Mouse (Mus musculus) hindbrain, embryonic 15.5 days (tissue): ENCODE results near the gene Ptprd. TPM values are rescaled to one million over a fixed set of nuclear protein-coding genes. Genes with fewer than 3 reads are reported as not detected.

Source experiments
- ATAC-seq: fragments of 200-750 bp; cut with Nextera tagmentation; 2 replicates; pipeline ENCODE4 v1.8.0; 2017; ENCODE audit warnings: low read depth, moderate number of reproducible peaks, moderate TSS enrichment; ENCODE audit not compliant: low FRiP score
- H3K27ac ChIP-seq: fragments of 300-500 bp; sonication (generic); replicated peaks from 2 replicates; pipeline ENCODE4 v1.5.1; 2015; ENCODE audit warnings: mild to moderate bottlenecking, inconsistent platforms
- H3K27me3 ChIP-seq: fragments of 300-500 bp; sonication (generic); 2 replicates; pipeline ENCODE4 v1.6.1; 2015; ENCODE audit warnings: control low read depth, inconsistent platforms
- H3K36me3 ChIP-seq: fragments of 300-500 bp; sonication (generic); 2 replicates; pipeline ENCODE4 v1.6.1; 2015; ENCODE audit warnings: control low read depth, inconsistent platforms
- H3K4me1 ChIP-seq: fragments of 300-500 bp; sonication (generic); replicated peaks from 2 replicates; pipeline ENCODE4 v1.6.1; 2015; ENCODE audit warnings: control low read depth, inconsistent platforms
- H3K4me2 ChIP-seq: fragments of 300-500 bp; sonication (generic); 2 replicates; pipeline ENCODE4 v1.6.1; 2015; ENCODE audit warnings: moderate library complexity, mild to moderate bottlenecking, inconsistent platforms
- H3K4me3 ChIP-seq: fragments of 300-500 bp; sonication (generic); 2 replicates; pipeline ENCODE4 v1.5.1; 2015; ENCODE audit warnings: mild to moderate bottlenecking, inconsistent platforms
- H3K9ac ChIP-seq: fragments of 300-500 bp; sonication (generic); 2 replicates; pipeline ENCODE4 v1.6.1; 2015; ENCODE audit warnings: inconsistent platforms
- H3K9me3 ChIP-seq: fragments of 300-500 bp; sonication (generic); 2 replicates; pipeline ENCODE4 v1.6.1; 2016; ENCODE audit warnings: control low read depth, inconsistent platforms
- WGBS: fragments of 180-500 bp; shearing (Covaris S2); methylation state at CpG from one replicate; pipeline ENCODE4 v1.1.7; 2015; 5-methylcytosine and 5-hydroxymethylcytosine counted together
- polyA plus RNA-seq: library from polyadenylated mRNA; unstranded; fragments of >200 nt; fragmentation: Nextera tagmentation; extraction: Ambion mirVana; gene quantifications from 2 replicates; pipeline ENCODE4 v1.2.1, GENCODE M21; 2015

The Ptprd gene
- polyA plus RNA-seq, result 78.2 and 80.8 TPM in 2 replicates

GRCm38 (mm10) chr4:78211529-78212494, at the start of gene Ptprd:
Gene Ptprd (minus strand): TSS chr4:78211961.
- ATAC-seq, result peak; percentile 94
- Histone ChIP-seq H3K4me2 (peak within 1 kb of the TSS; percentile 69), H3K4me1 (peaks cover 7% of the 10 kb centered on the region; the same call in 1 of the 2 replicates), H3K9me3 (no peaks in the 10 kb centered on the region), H3K4me3 (peak within 1 kb of the TSS; percentile 67), H3K27ac (peak within 1 kb of the TSS; percentile 81), H3K27me3 (no peaks in the 10 kb centered on the region), H3K36me3 (no peaks in the 10 kb centered on the region), H3K9ac (peak within 1 kb of the TSS; percentile 70)
- under 1% methylated on average over 63 of the region's 86 CpGs for WGBS

- 85% methylated on average over 2 of the region's 2 CpGs for WGBS
- H3K9ac ChIP-seq, result no peak overlapping the region
- no peak for ATAC-seq
These were observed 24.1 kb upstream of the Ptprd start for GRCm38 (mm10) chr4:78235820-78236219.

DNA sequence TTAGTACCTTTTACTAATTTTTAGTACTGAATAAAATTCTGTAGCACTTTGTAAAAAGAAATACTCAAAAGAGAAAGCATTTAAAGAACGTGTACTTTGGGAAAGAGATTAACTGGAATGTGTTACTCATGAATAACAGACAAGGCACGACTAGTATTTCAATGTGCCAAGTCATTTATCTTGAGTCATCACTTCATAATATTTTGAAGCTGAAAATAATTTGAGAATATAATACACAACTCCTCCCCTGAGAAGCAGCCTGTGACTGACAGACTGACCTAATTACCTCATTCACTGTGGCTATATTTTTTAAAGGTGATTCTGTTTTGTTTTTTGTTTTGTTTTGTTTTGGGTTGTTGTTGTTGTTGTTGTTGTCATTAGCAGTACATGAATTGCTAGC, 23.6 kb upstream of the Ptprd start:
- H3K4me3 ChIP-seq, result no peak overlapping the region
- no peak for ATAC-seq
- H3K9me3 ChIP-seq, result no peaks in the 10 kb centered on the region
- no peak overlapping the region for H3K27ac ChIP-seq
- H3K36me3 ChIP-seq, result no peaks in the 10 kb centered on the region
- H3K9ac ChIP-seq, result no peak overlapping the region
- 78% methylated on average over 2 of the region's 2 CpGs for WGBS
- H3K4me2 ChIP-seq, result no peak overlapping the region
- no peaks in the 10 kb centered on the region for H3K4me1 ChIP-seq
- H3K27me3 ChIP-seq, result no peaks in the 10 kb centered on the region

More at GRCm38 (mm10) chr4:78235820-78236219, 24.1 kb upstream of the Ptprd start:
- Histone ChIP-seq H3K36me3 (no peaks in the 10 kb centered on the region), H3K4me1 (no peaks in the 10 kb centered on the region), H3K4me2 (no peak overlapping the region), H3K27ac (no peak overlapping the region), H3K4me3 (no peak overlapping the region), H3K27me3 (no peaks in the 10 kb centered on the region), H3K9me3 (no peaks in the 10 kb centered on the region)

GRCm38 (mm10) chr4:78234681-78235080, 22.9 kb upstream of the Ptprd start:
- Histone ChIP-seq H3K27me3 (no peaks in the 10 kb centered on the region), H3K9me3 (no peaks in the 10 kb centered on the region), H3K4me1 (no peaks in the 10 kb centered on the region), H3K4me2 (no peak overlapping the region), H3K36me3 (no peaks in the 10 kb centered on the region), H3K9ac (no peak overlapping the region), H3K27ac (no peak overlapping the region), H3K4me3 (no peak overlapping the region)
- 73% methylated on average over 1 of the region's 1 CpGs for WGBS
- no peak for ATAC-seq

DNA sequence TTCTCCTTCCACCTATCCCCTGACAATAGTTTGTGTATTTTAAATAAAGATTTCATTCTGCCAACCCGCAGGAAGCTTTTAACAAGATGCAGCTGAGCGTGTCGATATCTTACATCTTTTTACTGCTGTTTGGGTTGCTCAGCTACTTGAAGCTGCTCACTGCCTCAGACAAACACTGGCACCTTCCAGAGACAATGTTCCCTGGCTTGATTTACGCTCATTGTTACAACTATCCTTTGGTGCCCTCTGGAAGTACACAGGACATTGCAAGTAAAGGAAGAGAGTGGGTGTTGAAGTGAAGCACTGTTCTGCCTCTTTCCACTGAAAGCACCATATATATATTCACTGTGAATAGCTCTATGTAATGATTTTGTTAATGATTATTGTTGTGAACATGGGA, 2.2 kb upstream of the Ptprd start:
- Histone ChIP-seq H3K27me3 (no peaks in the 10 kb centered on the region), H3K36me3 (no peaks in the 10 kb centered on the region), H3K9ac (no peak overlapping the region), H3K4me1 (peaks cover 7% of the 10 kb centered on the region; the same call in 1 of the 2 replicates), H3K27ac (0 out of 2 replicates have a peak overlapping the region, but pooled peaks have one; percentile 27), H3K9me3 (no peaks in the 10 kb centered on the region), H3K4me2 (peak overlapping the region; percentile 69), H3K4me3 (peak overlapping the region; percentile 67; the same call in 1 of the 2 replicates)
- WGBS, result 46% methylated on average over 4 of the region's 4 CpGs
- no peak for ATAC-seq

DNA sequence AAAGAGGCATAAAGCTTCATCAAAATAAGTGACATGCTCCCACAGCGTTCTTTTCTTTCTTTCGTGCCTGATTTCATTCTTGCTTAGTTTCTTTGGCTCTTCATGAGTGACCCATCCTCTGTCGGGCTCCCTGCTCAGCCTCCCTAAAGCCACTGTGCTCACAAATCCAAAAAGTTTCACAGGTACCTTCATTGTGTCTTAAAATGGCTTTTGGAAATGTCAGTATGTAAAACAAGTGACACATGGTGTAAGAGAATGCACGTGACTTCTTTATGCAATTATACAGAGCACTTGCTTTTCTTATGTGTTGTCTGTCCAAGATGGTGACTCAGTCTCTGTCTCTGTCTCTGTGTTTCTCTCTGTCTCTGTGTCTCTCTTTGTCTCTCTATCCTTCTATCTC, 1.2 kb upstream of the Ptprd start:
- 54% methylated on average over 4 of the region's 4 CpGs for WGBS
- H3K4me2 ChIP-seq, result peak overlapping the region; percentile 69
- peak overlapping the region; percentile 81 for H3K27ac ChIP-seq
- peak overlapping the region; percentile 67 for H3K4me3 ChIP-seq
- no peak for ATAC-seq
- no peaks in the 10 kb centered on the region for H3K27me3 ChIP-seq
- H3K4me1 ChIP-seq, result peaks cover 7% of the 10 kb centered on the region; the same call in 1 of the 2 replicates
- H3K9ac ChIP-seq, result peak overlapping the region; percentile 70
- no peaks in the 10 kb centered on the region for H3K36me3 ChIP-seq
- H3K9me3 ChIP-seq, result no peaks in the 10 kb centered on the region

DNA sequence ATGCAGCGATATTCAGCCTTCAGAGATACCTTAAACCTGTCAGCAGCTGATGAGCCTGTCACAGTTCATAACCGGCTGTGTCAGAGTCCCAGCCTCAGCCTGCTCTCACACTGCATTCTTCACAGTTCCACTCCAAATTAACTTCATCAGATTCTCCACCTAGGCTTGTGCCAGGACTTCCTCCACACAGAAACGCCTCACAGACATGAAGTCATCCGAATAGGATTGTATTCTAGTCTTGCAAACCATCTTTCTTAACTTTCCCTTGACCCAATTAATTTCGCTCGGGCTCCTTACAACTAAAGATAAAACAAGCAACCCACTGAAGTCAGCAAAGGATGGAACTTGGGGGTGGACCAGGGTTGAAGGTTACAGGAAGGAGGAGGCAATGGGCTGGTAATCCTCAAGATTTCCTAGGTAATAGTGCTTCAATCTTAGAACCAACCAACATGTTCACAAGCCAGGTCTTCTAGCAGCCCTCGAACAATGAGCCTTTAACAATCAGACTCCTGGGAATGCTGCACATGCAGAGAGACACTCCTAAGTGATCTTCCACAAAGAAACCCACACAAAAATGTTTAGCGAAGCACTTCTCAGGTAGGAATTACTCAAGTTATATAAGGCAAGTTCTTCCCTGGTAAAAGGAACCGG, 758 bp downstream of the Ptprd start:
- Histone ChIP-seq H3K36me3 (no peaks in the 10 kb centered on the region), H3K4me1 (peaks cover 7% of the 10 kb centered on the region; the same call in 1 of the 2 replicates), H3K27me3 (no peaks in the 10 kb centered on the region), H3K9ac (peak overlapping the region; percentile 70), H3K27ac (peak overlapping the region; percentile 81), H3K9me3 (no peaks in the 10 kb centered on the region), H3K4me3 (peak overlapping the region; percentile 67), H3K4me2 (peak overlapping the region; percentile 69)
- no peak for ATAC-seq
- 23% methylated on average over 9 of the region's 9 CpGs for WGBS

GRCm38 (mm10) chr4:78205018-78205417, 6.7 kb downstream of the Ptprd start:
- H3K27me3 ChIP-seq, result no peaks in the 10 kb centered on the region
- H3K4me3 ChIP-seq, result no peak overlapping the region
- no peaks in the 10 kb centered on the region for H3K9me3 ChIP-seq
- 50% methylated on average over 3 of the region's 3 CpGs for WGBS
- no peaks in the 10 kb centered on the region for H3K36me3 ChIP-seq
- no peak overlapping the region for H3K4me2 ChIP-seq
- ATAC-seq, result no peak
- H3K4me1 ChIP-seq, result no peaks in the 10 kb centered on the region
- no peak overlapping the region for H3K27ac ChIP-seq
- no peak overlapping the region for H3K9ac ChIP-seq

- no peaks in the 10 kb centered on the region for H3K36me3 ChIP-seq
- H3K27me3 ChIP-seq, result no peaks in the 10 kb centered on the region
- no peaks in the 10 kb centered on the region for H3K9me3 ChIP-seq
- no peak overlapping the region for H3K4me2 ChIP-seq
- no peak overlapping the region for H3K4me3 ChIP-seq
- no peak for ATAC-seq
- no peak overlapping the region for H3K27ac ChIP-seq
- WGBS, result 63% methylated on average over 1 of the region's 1 CpGs
- no peak overlapping the region for H3K9ac ChIP-seq
- H3K4me1 ChIP-seq, result no peaks in the 10 kb centered on the region
These were observed 43.3 kb downstream of the Ptprd start for GRCm38 (mm10) chr4:78168447-78168846.

- Histone ChIP-seq H3K9me3 (no peaks in the 10 kb centered on the region), H3K4me2 (no peak overlapping the region), H3K27ac (no peak overlapping the region), H3K27me3 (no peaks in the 10 kb centered on the region), H3K9ac (no peak overlapping the region), H3K36me3 (no peaks in the 10 kb centered on the region), H3K4me3 (no peak overlapping the region), H3K4me1 (no peaks in the 10 kb centered on the region)
- no peak for ATAC-seq
- WGBS, result 81% methylated on average over 3 of the region's 3 CpGs
These were observed 51.3 kb downstream of the Ptprd start for GRCm38 (mm10) chr4:78160451-78160850.

DNA sequence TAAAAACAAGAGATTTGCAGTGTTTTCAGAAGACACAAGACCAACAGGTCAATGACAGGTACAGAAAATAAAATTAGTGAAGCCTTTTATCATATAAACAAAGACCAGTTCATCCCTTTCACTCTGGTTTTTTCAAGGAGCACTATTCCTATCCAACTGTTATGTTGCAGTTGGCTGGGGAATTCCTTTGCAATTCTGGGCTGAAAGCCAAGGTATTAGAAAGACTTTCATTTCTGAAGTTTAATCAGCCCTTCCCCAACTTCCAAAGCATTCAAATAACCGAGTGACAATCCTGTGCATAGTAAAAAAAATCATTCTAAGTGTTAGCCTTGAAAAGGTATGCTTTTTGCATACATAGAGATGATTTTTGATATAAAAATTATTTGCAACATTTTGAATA, 61.2 kb downstream of the Ptprd start:
- H3K4me2 ChIP-seq, result no peak overlapping the region
- H3K4me3 ChIP-seq, result no peak overlapping the region
- H3K27me3 ChIP-seq, result no peaks in the 10 kb centered on the region
- no peaks in the 10 kb centered on the region for H3K9me3 ChIP-seq
- no peak overlapping the region for H3K9ac ChIP-seq
- H3K4me1 ChIP-seq, result no peaks in the 10 kb centered on the region
- no peak overlapping the region for H3K27ac ChIP-seq
- H3K36me3 ChIP-seq, result no peaks in the 10 kb centered on the region
- WGBS, result 34% methylated on average over 1 of the region's 1 CpGs
- no peak for ATAC-seq

- H3K27me3 ChIP-seq, result no peaks in the 10 kb centered on the region
- no peaks in the 10 kb centered on the region for H3K9me3 ChIP-seq
- peaks cover 7% of the 10 kb centered on the region for H3K4me1 ChIP-seq
- no peak overlapping the region for H3K9ac ChIP-seq
- WGBS, result 29% methylated on average over 1 of the region's 1 CpGs
- H3K4me3 ChIP-seq, result no peak overlapping the region
- no peaks in the 10 kb centered on the region for H3K36me3 ChIP-seq
- no peak overlapping the region for H3K4me2 ChIP-seq
- H3K27ac ChIP-seq, result no peak overlapping the region
- ATAC-seq, result no peak
These were observed 69.0 kb downstream of the Ptprd start for GRCm38 (mm10) chr4:78142767-78143148.
